Mouse (Mus musculus) liver, embryonic 12.5 days (tissue): ENCODE data around the gene Vps36. TPM values are rescaled to one million over a fixed set of nuclear protein-coding genes. Genes with fewer than 3 reads are reported as not detected.

ENCODE experiments used
- ATAC-seq: fragments of 200-750 bp; cut with Nextera tagmentation; 2 replicates; pipeline ENCODE4 v1.8.0; 2017; ENCODE audit warnings: moderate number of reproducible peaks, mild to moderate bottlenecking, moderate library complexity
- H3K27ac ChIP-seq: fragments of 300-500 bp; sonication (generic); 2 replicates; pipeline ENCODE4 v1.5.1; 2016; ENCODE audit warnings: mild to moderate bottlenecking
- H3K27me3 ChIP-seq: fragments of 300-500 bp; sonication (generic); replicated peaks from 2 replicates; pipeline ENCODE4 v1.6.1; 2016; ENCODE audit warnings: mild to moderate bottlenecking, moderate library complexity
- H3K36me3 ChIP-seq: fragments of 300-500 bp; sonication (generic); 2 replicates; pipeline ENCODE4 v1.6.1; 2016; ENCODE audit warnings: mild to moderate bottlenecking, moderate library complexity
- H3K4me1 ChIP-seq: fragments of 300-500 bp; sonication (generic); 2 replicates; pipeline ENCODE4 v1.6.1; 2016
- H3K4me2 ChIP-seq: fragments of 300-500 bp; sonication (generic); 2 replicates; pipeline ENCODE4 v1.6.1; 2016; ENCODE audit warnings: mild to moderate bottlenecking, moderate library complexity
- H3K4me3 ChIP-seq: fragments of 300-500 bp; sonication (generic); 2 replicates; pipeline ENCODE4 v1.5.1; 2016; ENCODE audit warnings: mild to moderate bottlenecking, moderate library complexity
- H3K9ac ChIP-seq: fragments of 300-500 bp; sonication (generic); 2 replicates; pipeline ENCODE4 v1.6.1; 2016; ENCODE audit warnings: mild to moderate bottlenecking, moderate library complexity
- H3K9me3 ChIP-seq: fragments of 300-500 bp; sonication (generic); replicated peaks from 2 replicates; pipeline ENCODE4 v1.6.1; 2016; ENCODE audit warnings: mild to moderate bottlenecking, moderate library complexity
- WGBS: fragments of 180-500 bp; shearing (Covaris S2); methylation state at CpG from one replicate; pipeline ENCODE4 v1.1.7; 2016; ENCODE audit not compliant: insufficient replicate concordance; 5-methylcytosine and 5-hydroxymethylcytosine counted together
- polyA plus RNA-seq: library from polyadenylated mRNA; unstranded; fragments of >200 nt; fragmentation: Nextera tagmentation; extraction: Ambion mirVana; gene quantifications from 2 replicates; pipeline ENCODE4 v1.2.1, GENCODE M21; 2016

The Vps36 gene
- polyA plus RNA-seq, 1 experiment from 2014 or later = 13.9 TPM

DNA sequence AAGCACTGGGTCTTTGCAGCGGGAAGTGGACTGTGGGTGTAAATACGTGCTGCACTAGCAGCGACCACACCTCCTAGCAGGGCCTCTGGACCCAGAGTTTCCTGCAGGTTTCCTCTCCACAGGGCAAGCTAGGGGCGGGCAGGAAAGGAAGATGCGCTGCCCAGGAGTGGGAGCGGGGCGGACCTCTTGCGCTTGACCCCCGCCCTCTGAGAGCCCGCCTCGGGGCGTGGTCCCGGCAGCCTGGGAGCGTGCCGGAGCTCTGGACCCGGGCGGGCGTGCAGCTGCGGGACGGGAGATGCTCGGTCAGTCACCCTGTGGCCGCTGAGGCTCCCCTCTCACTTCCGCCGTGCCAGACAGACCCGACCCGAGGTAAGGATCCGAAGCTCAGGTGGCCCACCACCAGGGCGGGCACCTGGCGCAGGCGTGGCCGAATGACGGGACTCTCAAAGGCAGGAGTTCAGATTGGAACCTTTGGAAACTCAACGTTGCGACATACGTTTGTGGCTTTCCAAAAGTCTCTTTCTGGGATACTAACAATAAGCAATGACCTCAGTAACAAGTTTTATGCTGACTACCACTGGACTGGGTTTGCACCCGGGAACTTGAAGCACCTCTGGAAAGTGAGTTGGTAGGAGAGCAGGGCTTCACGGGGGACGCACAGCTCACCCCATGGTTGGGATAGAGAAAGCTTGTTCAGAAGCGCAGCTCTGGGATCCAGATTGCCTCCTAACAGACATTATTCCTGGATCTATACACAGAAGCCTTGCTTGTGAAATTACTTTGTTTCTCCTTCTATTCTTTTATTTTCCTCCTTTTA lies 34.7 kb downstream of the Vps36 start, which contains the start of gene Thsd1:
Thsd1 (plus strand) TSS at position 253 of the 817 bp plus-strand sequence.
- H3K4me2 ChIP-seq = peak within 1 kb of the TSS; percentile 67
- H3K27me3 ChIP-seq = peaks cover 37% of the 10 kb centered on the region
- H3K9me3 ChIP-seq = no peaks in the 10 kb centered on the region
- under 1% methylated on average over 39 of the region's 39 CpGs for WGBS
- ATAC-seq = peak; percentile 77
- H3K4me3 ChIP-seq = peak within 1 kb of the TSS; percentile 53
- H3K4me1 ChIP-seq = peaks cover 7% of the 10 kb centered on the region; the same call in 1 of the 2 replicates
- H3K27ac ChIP-seq = no peak within 1 kb of the TSS
- H3K9ac ChIP-seq = no peak within 1 kb of the TSS
- H3K36me3 ChIP-seq = peaks cover 2% of the 10 kb centered on the region; the same call in 1 of the 2 replicates

DNA sequence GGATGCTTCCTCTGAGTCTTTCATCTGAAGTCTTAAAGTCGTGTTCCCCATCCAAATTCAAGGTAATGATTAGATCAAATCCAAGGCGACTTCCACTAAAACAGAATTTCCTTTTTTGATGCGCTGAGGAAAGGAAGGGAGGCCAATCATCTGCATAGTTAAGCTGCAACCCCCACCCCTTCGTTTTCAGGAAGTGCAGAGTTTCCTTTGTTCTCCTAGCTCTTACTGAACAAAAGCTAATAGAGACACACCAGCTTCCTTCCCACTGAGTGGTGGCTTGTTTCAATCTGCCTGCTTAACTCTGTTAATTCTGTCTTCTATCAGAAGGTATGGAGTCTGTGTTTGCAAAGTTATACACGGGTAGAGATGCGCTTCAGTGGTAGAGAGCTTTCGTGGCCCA lies 36.0 kb downstream of the Vps36 start:
- no peak for ATAC-seq
- Histone ChIP-seq H3K4me1 (peaks cover 7% of the 10 kb centered on the region; the same call in 1 of the 2 replicates), H3K27me3 (peaks cover 37% of the 10 kb centered on the region), H3K9me3 (no peaks in the 10 kb centered on the region), H3K27ac (no peak overlapping the region), H3K4me3 (peak overlapping the region; percentile 4; the same call in 1 of the 2 replicates), H3K4me2 (peak overlapping the region; percentile 67; the same call in 1 of the 2 replicates), H3K36me3 (no peaks in the 10 kb centered on the region), H3K9ac (no peak overlapping the region)
- WGBS = 17% methylated on average over 7 of the region's 7 CpGs

DNA sequence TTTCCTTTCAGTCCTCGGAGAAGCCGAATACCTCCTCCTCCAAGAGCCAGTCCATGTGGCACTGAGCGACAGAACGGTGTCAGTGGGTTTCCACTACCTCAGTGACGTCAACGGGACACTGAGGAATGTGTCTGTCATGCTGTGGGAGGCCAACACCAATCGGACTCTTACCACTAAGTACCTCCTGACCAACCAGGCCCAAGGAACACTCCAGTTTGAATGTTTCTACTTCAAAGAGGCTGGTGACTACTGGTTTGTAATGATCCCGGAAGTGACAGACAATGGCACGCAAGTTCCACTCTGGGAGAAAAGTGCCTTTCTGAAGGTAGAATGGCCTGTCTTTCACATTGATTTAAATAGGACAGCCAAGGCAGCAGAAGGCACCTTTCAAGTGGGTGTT lies 50.4 kb downstream of the Vps36 start:
- Histone ChIP-seq H3K27me3 (no peaks in the 10 kb centered on the region), H3K4me2 (no peak overlapping the region), H3K36me3 (no peaks in the 10 kb centered on the region), H3K4me1 (no peaks in the 10 kb centered on the region), H3K9me3 (no peaks in the 10 kb centered on the region), H3K9ac (no peak overlapping the region), H3K4me3 (no peak overlapping the region), H3K27ac (no peak overlapping the region)
- no peak for ATAC-seq
- WGBS = 83% methylated on average over 9 of the region's 9 CpGs

DNA sequence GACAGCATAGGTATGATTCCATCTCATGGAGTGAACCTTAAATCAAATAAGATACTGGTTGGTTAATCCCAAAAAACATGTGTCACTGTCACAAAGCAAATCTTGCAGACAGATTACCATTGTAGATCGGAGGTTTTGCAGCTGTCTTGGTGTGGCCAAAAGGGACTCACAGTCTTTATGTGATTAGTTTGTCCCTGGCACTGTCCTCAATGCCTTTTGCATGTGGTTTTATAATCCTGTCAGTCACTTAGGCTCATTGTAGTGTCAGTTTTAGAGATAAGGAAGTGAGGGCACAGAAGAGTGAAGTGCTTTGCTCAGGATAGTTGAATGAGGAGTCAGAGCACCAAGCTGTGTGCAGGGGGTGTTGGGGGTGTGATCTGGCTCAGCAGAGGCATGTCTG lies 53.1 kb downstream of the Vps36 start:
- 26% methylated on average over 1 of the region's 1 CpGs for WGBS
- no peaks in the 10 kb centered on the region for H3K27me3 ChIP-seq
- H3K36me3 ChIP-seq = no peaks in the 10 kb centered on the region
- H3K9ac ChIP-seq = no peak overlapping the region
- no peak overlapping the region for H3K27ac ChIP-seq
- H3K9me3 ChIP-seq = no peaks in the 10 kb centered on the region
- H3K4me1 ChIP-seq = no peaks in the 10 kb centered on the region
- H3K4me2 ChIP-seq = no peak overlapping the region
- no peak for ATAC-seq
- H3K4me3 ChIP-seq = no peak overlapping the region

DNA sequence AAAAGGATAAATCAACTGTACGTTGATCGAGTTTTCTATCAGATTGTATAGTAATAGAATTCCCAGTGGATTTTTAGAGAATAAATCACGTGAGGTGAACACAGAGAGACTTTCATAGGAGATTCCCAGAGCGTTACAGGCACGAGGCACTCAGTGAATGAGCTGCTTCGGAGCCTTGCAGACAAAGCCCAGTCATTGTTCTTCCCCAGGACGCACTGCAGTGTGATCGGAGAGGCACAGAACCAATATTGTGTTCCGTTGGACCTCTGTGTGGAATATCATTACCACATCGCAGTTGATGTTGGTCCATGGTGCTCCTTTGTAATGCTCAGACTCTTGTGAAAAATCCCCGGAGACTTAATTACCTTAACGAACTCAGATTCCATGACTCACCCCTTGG lies 55.3 kb downstream of the Vps36 start:
- H3K27ac ChIP-seq = no peak overlapping the region
- H3K4me3 ChIP-seq = no peak overlapping the region
- no peaks in the 10 kb centered on the region for H3K9me3 ChIP-seq
- no peak overlapping the region for H3K9ac ChIP-seq
- WGBS = 81% methylated on average over 12 of the region's 12 CpGs
- ATAC-seq = no peak
- H3K4me1 ChIP-seq = no peaks in the 10 kb centered on the region
- no peaks in the 10 kb centered on the region for H3K36me3 ChIP-seq
- H3K4me2 ChIP-seq = no peak overlapping the region
- H3K27me3 ChIP-seq = no peaks in the 10 kb centered on the region

DNA sequence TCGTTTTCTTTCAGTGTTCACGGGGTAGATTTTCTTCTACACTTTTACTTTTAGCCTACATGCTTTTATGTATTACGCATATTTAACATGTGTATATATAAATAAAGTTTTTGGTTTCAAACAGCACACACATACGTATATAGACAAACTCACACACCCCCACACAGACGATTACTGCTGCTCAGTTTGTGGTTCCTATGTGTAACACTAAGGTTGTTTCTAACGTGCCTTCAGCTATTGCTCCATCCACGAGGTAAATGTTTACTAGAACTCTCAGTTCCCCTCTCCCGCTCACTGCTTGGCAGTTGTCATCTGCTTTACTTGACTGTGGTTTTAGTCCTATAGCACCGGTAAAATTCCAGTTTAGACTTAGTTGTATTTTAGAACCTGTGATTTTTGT lies 56.5 kb downstream of the Vps36 start:
- Histone ChIP-seq H3K36me3 (no peaks in the 10 kb centered on the region), H3K4me1 (no peaks in the 10 kb centered on the region), H3K27me3 (no peaks in the 10 kb centered on the region), H3K9me3 (peaks cover 3% of the 10 kb centered on the region; the same call in 1 of the 2 replicates), H3K4me3 (no peak overlapping the region), H3K4me2 (no peak overlapping the region), H3K27ac (no peak overlapping the region), H3K9ac (no peak overlapping the region)
- 63% methylated on average over 9 of the region's 9 CpGs for WGBS
- ATAC-seq = no peak

DNA sequence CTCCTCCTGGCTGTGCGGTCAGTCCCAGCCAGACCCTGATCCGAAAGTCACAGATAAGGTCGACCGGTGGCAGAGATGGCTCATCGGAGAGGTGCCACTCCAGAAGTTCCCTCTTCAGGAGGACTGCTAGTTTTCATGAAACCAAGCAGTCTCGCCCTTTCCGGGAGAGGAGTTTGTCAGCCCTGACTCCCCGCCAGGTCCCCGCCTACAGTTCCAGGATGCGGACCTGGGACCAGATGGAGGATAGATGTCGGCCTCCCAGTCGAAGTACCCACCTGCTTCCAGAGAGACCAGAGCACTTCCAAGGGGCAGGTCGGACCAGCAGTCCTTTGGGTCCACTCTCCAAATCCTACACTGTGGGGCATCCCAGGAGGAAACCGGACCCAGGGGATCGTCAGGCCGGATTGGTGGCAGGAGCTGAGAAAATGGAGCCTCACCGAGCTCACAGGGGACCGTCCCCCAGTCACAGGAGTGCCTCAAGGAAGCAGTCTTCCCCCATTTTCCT lies 66.4 kb downstream of the Vps36 start:
- Histone ChIP-seq H3K36me3 (no peaks in the 10 kb centered on the region), H3K27me3 (no peaks in the 10 kb centered on the region), H3K4me1 (peaks cover 4% of the 10 kb centered on the region; the same call in 1 of the 2 replicates), H3K9me3 (peaks cover 6% of the 10 kb centered on the region; the same call in 1 of the 2 replicates), H3K4me3 (no peak overlapping the region), H3K4me2 (no peak overlapping the region), H3K9ac (no peak overlapping the region), H3K27ac (no peak overlapping the region)
- 80% methylated on average over 18 of the region's 18 CpGs for WGBS
- ATAC-seq = no peak

DNA sequence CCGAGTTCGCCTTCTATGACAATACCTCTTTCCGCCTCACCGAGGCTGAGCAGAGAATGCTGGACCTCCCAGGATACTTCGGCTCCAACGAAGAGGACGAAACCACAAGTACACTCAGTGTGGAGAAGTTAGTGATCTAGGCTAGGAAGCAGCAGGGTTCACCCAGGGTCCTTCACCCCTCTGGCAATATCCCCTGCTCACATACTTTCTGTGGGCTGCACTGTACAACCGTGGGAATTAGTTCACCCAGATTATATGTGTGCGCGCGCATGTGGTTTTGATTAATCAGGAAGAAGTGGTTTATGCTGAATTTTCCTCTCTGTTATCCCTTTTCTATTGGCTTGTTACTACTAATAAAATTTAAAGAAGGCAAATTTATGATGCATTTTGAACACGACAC lies 66.9 kb downstream of the Vps36 start:
- 79% methylated on average over 12 of the region's 12 CpGs for WGBS
- no peak overlapping the region for H3K9ac ChIP-seq
- no peak for ATAC-seq

DNA sequence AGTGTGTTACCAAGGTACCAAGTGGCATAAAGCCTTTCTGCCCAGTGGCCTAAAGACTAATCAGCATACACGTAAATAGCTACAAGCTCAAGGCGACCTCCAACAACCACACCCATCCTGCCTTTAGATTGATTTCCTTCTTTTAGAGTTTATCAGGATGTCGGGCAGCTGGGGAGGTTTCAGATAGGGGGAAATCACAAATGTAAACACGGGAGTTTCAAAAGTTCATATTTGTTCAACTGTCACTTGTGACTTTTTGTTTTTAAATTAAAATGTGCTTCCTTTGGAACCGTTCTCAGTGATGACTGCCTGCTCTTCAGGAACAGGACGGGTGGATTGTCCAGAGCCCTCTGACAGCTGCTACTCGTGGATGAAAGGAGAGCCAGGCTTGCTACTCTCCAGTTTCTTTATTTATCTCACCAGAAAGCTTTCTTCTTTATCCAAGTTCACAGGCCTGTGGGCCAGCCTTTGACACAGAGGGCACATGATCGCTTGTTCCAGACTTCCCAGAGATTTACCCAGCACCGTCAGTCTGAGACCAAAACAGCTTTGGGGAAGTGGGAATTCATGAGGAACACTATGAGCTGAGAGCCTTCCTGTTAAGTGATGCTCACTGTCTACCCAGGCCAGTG lies 67.6 kb downstream of the Vps36 start:
- Histone ChIP-seq H3K4me3 (no peak overlapping the region), H3K4me1 (peaks cover 4% of the 10 kb centered on the region; the same call in 1 of the 2 replicates), H3K36me3 (no peaks in the 10 kb centered on the region), H3K4me2 (no peak overlapping the region), H3K9ac (no peak overlapping the region), H3K27ac (no peak overlapping the region), H3K9me3 (no peaks in the 10 kb centered on the region), H3K27me3 (no peaks in the 10 kb centered on the region)
- WGBS = 13% methylated on average over 9 of the region's 9 CpGs
- ATAC-seq = no peak

More for the DNA sequence above, 66.9 kb downstream of the Vps36 start:
- Histone ChIP-seq H3K27me3 (no peaks in the 10 kb centered on the region), H3K36me3 (no peaks in the 10 kb centered on the region), H3K4me3 (no peak overlapping the region), H3K27ac (no peak overlapping the region), H3K9me3 (0 out of 2 replicates have a peak, but pooled peaks cover under 1% of the 10 kb centered on the region), H3K4me2 (no peak overlapping the region), H3K4me1 (peaks cover 4% of the 10 kb centered on the region; the same call in 1 of the 2 replicates)

DNA sequence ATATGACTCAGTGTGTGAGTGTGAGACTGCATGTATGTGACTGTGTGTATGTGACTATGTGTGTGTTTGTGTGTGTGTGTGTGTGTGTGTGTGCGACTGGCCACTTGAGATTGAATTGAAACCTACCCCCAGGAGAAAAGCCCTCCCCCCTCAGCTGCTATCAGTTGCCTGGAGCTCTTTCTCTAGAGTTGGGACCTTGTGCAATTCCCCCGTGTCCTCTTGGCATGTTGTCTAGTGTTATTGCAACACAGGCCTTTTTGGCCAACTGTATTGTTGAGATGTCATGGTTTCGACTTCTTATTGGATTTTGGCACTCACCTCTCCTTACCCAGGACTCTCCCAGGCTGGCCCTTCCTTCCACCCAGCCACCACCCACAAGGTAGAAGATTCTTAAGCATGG lies 69.7 kb downstream of the Vps36 start:
- Histone ChIP-seq H3K9me3 (no peaks in the 10 kb centered on the region), H3K36me3 (no peaks in the 10 kb centered on the region), H3K27ac (no peak overlapping the region), H3K27me3 (no peaks in the 10 kb centered on the region), H3K4me2 (no peak overlapping the region), H3K4me1 (peaks cover 4% of the 10 kb centered on the region; the same call in 1 of the 2 replicates), H3K4me3 (no peak overlapping the region), H3K9ac (no peak overlapping the region)
- WGBS = 65% methylated on average over 3 of the region's 3 CpGs
- no peak for ATAC-seq

DNA sequence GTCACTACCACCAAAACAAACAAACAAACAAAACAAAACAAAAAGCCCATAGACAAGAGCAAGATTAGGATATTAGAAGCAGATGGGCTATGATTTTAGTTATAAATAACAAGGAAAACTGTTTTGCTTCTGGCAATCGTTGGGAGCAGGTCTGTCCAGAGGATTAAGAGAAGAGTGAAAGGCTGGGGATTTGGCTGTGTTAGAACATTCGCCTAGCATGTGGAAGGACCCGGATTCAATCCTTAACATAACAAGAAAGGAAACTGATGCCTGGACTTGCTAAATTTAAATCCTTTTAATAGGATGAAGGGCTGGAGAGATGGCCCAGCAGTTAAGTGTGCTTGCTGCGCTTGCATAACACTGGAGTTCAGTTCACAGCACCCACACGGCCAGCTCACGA lies 71.7 kb downstream of the Vps36 start:
- Histone ChIP-seq H3K4me1 (peaks cover 4% of the 10 kb centered on the region; the same call in 1 of the 2 replicates), H3K9me3 (no peaks in the 10 kb centered on the region), H3K36me3 (no peaks in the 10 kb centered on the region), H3K9ac (no peak overlapping the region), H3K27ac (no peak overlapping the region), H3K27me3 (no peaks in the 10 kb centered on the region), H3K4me2 (no peak overlapping the region), H3K4me3 (no peak overlapping the region)
- ATAC-seq = no peak
- WGBS = 64% methylated on average over 6 of the region's 6 CpGs

DNA sequence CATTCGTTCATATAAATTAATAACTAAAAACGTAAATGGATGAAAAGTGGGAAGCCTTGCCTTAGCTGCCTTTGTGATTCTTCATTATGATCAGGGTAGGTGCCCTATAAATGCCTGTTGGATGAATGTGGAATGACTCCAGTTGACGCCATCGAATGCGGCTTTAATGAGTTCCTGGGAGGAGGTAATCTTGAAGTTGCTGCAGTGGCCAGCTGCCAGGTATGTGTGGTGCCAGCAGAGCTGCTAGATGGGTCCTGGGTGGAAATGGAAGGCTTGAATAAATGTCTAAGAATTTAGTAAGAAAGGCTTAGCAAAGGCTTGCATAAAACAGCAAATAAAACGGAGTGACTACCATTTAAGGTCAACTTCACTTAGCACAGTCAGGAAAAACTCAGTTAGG lies 72.2 kb downstream of the Vps36 start:
- ATAC-seq = no peak
- H3K4me1 ChIP-seq = peaks cover 4% of the 10 kb centered on the region; the same call in 1 of the 2 replicates
- H3K36me3 ChIP-seq = no peaks in the 10 kb centered on the region
- H3K9ac ChIP-seq = no peak overlapping the region
- no peak overlapping the region for H3K4me3 ChIP-seq
- no peaks in the 10 kb centered on the region for H3K27me3 ChIP-seq
- H3K27ac ChIP-seq = no peak overlapping the region
- no peaks in the 10 kb centered on the region for H3K9me3 ChIP-seq
- H3K4me2 ChIP-seq = no peak overlapping the region
- 70% methylated on average over 6 of the region's 6 CpGs for WGBS
